Mouse (Mus musculus) urinary bladder, postnatal 36 days (tissue): ENCODE data around the gene Gse1.

Source experiments
- DNase-seq, 2 experiments: peaks; one replicate each; pipeline ENCODE4 v3.0.0; 2022; ENCODE audit warnings: low spot score in 2 of 2, mixed read lengths in 1 of 2

The Gse1 gene

GRCm38 (mm10) chr8:120212596-120212995 is 15.7 kb upstream of the Gse1 start:
- no peak for DNase-seq

DNA sequence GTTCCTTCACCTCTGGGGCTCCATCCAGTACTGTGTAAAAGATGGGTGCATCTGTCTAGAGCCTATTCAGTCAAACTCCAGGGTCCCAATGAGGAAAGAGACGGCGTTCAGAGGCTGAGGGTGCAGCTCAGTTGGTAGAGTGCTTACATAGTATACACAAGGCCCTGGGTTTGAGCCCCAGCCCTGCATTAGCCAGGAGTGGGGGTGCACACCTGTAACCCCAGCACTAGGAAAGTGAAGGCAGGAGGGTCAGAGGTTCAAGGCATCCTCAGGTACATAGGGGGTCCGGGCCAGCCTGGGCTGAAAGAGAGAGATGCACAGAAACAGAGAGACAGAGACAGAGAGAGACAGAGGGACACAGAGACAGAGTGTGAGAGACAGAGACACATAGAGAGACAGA is 15.0 kb upstream of the Gse1 start:
- DNase-seq, result no peak

DNA sequence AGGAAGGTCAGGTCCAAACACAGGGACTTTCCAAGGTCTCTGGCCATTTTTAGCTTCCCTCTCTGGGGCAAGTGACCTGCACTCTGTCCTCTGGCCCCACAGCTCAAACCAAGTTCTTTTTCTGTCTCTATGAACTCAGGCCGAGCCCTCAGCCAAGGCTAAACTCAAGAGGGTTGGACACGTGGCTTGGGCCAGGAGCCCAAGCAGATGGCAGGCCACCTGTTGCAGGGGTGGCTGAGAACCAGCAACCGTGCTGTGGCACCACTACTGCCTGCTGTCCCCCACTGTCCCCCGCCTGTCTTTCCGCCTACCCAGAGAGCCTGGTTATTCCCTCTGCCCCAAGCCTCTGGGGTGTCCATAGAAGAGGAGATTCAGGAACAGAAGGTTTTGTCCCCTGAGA is 14.3 kb upstream of the Gse1 start:
- no peak for DNase-seq

GRCm38 (mm10) chr8:120215416-120216141 is 12.7 kb upstream of the Gse1 start:
- DNase-seq, result no peak

DNA sequence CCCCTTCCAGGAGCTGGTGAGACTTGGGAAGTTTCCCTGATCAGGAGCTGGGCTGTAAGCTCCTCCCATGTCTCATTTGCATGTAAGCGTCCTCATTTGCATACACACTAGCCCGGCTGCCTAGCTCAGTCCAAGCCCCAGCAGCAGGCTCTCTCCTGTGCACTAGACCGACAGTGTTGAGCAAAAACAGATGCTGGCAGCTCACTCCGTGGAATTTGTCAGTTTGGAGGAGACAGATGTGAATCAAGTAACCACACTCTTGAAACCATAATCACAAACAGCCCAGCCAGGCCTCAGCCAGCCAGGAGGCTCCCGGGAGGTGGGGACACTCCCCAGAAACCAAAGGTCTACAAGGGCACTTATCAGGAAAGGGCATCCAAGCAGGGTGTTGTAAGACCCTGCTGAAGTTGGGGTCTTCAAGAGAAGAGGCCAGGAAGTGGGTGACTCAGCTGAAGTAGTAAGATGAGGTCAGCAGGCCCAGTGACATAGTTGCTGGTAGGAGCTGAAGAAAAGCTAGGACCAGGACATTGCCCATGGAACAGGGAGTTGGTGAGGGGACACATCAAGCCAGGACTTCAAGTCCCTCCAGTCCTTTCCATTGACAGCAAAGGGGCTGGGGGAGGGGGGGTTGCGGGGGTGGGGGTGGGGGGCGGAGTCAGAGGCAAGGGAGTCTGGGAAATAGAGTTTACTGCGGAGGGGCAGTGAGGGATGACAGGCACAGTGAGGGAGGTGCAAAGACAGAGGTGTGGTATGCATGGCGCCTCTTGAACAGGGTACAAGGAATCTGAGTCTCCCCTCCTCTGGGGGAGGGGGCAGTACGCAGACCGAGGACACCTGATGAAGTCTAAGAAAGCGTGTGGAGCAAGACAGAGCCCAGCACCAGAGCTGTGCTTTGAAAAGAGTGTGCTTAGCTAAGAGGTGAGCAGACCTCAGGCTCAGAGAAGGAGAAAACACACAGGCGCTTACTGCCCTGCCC is 11.1 kb upstream of the Gse1 start:
- DNase-seq, result no peak

GRCm38 (mm10) chr8:120222548-120222947 is 5.7 kb upstream of the Gse1 start:
- no peak for DNase-seq

GRCm38 (mm10) chr8:120224521-120225420 is 3.5 kb upstream of the Gse1 start:
- DNase-seq, result no peak

GRCm38 (mm10) chr8:120225421-120226151 is 2.7 kb upstream of the Gse1 start:
- no peak for DNase-seq

GRCm38 (mm10) chr8:120226700-120227577 is 1.3 kb upstream of the Gse1 start:
- DNase-seq, result no peak

GRCm38 (mm10) chr8:120227578-120227876 is 729 bp upstream of the Gse1 start:
- DNase-seq, result no peak

DNA sequence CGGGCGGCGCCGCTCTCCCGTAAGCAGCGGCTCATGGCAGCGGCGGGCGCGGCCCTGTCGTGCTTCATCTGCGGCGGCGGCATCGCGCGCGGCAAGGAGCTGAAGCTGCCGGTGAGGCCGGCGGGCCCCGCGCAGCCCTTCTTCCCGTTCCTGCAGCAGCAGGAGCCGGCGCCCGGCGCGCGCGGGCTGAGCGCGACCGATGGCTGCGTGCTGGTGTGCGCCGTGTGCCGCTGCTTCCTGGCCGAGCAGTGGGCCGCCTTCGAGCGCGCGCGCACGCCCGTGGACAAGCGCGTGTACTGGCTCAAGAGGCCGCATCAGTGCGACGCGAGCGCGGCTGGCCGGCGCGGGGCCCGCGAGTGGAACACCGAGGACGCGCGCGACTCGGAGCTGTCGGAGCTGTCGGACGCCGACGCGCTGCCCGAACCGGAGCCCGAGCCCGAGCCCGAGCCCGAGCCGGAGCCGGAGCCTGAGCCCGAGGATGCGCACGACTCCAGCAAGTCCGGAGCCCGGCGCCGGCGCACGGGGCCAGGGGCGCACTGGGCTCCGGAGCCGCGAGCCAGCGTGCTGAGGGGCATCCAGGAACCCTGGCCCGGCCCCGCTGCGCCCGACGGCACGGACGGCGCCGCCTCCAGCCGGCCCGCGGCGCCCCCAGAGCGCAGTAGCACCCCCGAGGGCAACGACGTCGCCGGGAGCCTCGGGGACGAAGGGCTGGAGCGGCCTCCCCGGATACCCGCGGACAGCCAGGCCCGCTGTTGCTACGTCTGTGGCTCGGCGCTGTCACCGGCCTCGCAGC is 721 bp downstream of the Gse1 start:
- DNase-seq, result no peak

GRCm38 (mm10) chr8:120229574-120229916 is 1.3 kb downstream of the Gse1 start:
- no peak for DNase-seq

DNA sequence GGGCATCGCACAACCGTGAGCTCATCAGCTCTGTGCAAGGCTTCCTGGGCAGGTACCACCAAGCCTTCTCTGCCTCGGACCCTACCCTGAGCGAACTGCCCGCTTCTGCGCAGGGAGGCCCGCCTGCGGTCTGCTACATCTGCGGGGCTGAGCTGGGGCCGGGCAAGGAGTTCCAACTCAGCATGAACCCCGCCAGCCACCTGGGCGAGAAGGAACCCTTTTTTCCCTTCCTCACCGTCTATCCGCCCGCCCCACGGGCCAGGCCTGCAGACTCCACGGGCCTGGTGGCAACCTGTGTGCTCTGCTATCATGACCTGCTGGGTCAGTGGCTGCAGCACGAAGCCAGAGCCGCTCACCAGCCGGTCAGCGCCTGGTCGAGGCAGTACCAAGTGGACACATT is 1.8 kb downstream of the Gse1 start:
- DNase-seq, result no peak

- no peak for DNase-seq
These were observed 2.7 kb downstream of the Gse1 start for GRCm38 (mm10) chr8:120230715-120231614.

DNA sequence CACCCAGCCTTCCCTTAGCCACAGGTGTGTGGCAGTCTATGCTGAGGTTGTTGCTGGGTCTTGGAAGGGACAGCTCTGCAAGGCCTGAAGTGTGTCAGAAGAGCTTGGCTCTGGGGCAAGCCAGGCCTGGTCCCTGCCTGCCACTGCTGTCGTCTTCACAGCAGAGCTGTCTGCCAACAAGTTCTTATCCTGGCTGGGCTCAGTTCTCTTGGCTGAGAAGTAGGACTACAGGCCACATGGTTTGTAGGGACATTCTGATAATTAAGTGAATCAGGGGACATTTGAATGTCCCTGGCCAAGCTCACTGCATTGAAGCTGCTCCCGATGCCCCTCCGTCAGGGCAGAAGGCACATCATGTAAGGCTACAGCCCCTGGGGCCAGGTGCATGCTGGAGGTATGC is 3.6 kb downstream of the Gse1 start:
- no peak for DNase-seq

DNA sequence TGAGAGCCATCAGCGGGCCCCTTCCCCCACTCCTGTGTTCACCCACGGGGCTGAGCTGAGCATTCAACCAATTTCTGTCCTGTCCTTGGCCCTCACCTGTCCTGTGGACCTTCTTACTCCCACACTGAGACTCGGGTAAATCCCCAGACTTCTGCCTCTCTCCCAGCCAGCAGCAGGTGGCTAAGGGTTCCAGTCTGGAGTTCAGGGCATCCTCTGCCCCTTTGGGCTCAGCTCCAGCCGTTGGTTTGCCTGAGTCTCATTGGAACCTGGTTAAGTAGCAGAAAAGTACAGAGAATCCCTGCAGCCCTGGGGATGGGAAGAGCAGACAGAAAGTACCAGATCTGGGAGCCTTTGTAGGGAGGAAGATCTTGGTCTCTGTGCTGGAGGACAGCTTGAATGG is 4.1 kb downstream of the Gse1 start:
- DNase-seq, result no peak

DNA sequence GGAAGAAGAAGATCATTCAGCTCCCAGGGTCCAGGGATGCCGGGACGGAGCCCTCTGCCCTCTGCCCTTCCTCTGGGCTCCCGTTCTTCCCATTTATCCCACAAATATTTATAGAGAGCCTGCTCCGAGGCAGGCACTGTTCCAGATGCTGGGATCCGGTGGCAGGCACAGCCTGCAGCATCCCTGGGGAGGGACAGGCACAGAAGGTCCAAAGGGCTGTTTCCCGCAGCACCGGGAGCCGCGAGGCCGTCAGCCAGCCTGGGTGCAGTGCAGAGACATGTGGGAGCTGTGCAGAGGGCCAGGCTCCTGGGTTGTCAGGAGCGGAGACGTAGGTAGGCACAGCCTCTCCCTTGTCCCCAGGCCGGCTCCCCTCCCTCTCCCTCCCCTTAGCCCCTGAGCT is 4.7 kb downstream of the Gse1 start:
- DNase-seq, result no peak

DNA sequence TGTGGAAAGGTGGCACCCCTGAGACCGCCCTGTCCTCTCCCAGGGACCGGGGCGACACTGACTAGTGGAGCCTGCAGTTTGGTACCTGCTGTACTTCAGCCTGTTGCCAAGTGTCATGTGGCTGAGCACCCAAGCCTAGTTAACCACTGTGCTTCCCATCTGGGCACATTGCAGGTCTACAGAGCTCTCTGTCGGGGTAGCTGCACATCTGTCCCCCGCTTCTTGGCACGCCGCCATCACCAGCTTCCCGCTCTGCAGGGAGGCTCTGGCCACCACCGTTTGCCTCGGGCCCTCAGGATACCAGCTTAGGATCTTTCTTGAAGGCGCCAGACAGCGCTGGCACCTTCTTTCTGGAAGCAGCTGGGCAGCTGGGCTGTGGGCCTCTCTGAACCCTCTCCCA is 6.2 kb downstream of the Gse1 start:
- no peak for DNase-seq

GRCm38 (mm10) chr8:120234866-120235265 is 6.6 kb downstream of the Gse1 start:
- no peak for DNase-seq
